Mouse (Mus musculus): ENCODE measurements around the gene Galnt6.

The Galnt6 gene

GRCm38 (mm10) chr15:100754041-100754440 is 24.9 kb upstream of the Galnt6 start:
- DNase-seq (ENCODE audit: low spot score), result no peak

GRCm38 (mm10) chr15:100753045-100753444 is 23.9 kb upstream of the Galnt6 start:
- no peak for DNase-seq (ENCODE audit: low spot score)

- no peak for DNase-seq (ENCODE audit: low spot score)
Measured at GRCm38 (mm10) chr15:100752439-100752838, 23.3 kb upstream of the Galnt6 start.

- DNase-seq (ENCODE audit: low spot score), result no peak
Measured at GRCm38 (mm10) chr15:100749751-100750538, 20.8 kb upstream of the Galnt6 start.

- no peak for DNase-seq (ENCODE audit: low spot score)
Measured at GRCm38 (mm10) chr15:100748584-100748983, 19.4 kb upstream of the Galnt6 start.

- DNase-seq (ENCODE audit: low spot score), result no peak
Measured at GRCm38 (mm10) chr15:100747121-100747963, 18.2 kb upstream of the Galnt6 start.

GRCm38 (mm10) chr15:100746478-100747120 is 17.4 kb upstream of the Galnt6 start:
- no peak for DNase-seq (ENCODE audit: low spot score)

GRCm38 (mm10) chr15:100743238-100743637 is 14.1 kb upstream of the Galnt6 start:
- no peak for DNase-seq (ENCODE audit: low spot score)

GRCm38 (mm10) chr15:100739442-100739841 is 10.3 kb upstream of the Galnt6 start:
- no peak for DNase-seq (ENCODE audit: low spot score)

GRCm38 (mm10) chr15:100738351-100738781 is 9.2 kb upstream of the Galnt6 start:
- DNase-seq (ENCODE audit: low spot score), result no peak

- DNase-seq (ENCODE audit: low spot score), result no peak
Measured at GRCm38 (mm10) chr15:100737667-100738066, 8.5 kb upstream of the Galnt6 start.

GRCm38 (mm10) chr15:100735953-100736300 is 6.8 kb upstream of the Galnt6 start:
- DNase-seq (ENCODE audit: low spot score), result no peak

- DNase-seq (ENCODE audit: low spot score), result peak; percentile 21
Measured at GRCm38 (mm10) chr15:100735095-100735952, 6.1 kb upstream of the Galnt6 start.

GRCm38 (mm10) chr15:100732580-100732979 is 3.4 kb upstream of the Galnt6 start:
- DNase-seq (ENCODE audit: low spot score), result no peak

GRCm38 (mm10) chr15:100731081-100731480 is 1.9 kb upstream of the Galnt6 start:
- no peak for DNase-seq (ENCODE audit: low spot score)

- no peak for DNase-seq (ENCODE audit: low spot score)
Measured at GRCm38 (mm10) chr15:100728586-100728985, 590 bp downstream of the Galnt6 start.

GRCm38 (mm10) chr15:100727834-100728233 is 1.3 kb downstream of the Galnt6 start:
- no peak for DNase-seq (ENCODE audit: low spot score)

GRCm38 (mm10) chr15:100726721-100727120 is 2.5 kb downstream of the Galnt6 start:
- DNase-seq (ENCODE audit: low spot score), result no peak

GRCm38 (mm10) chr15:100723505-100723904 is 5.7 kb downstream of the Galnt6 start:
- no peak for DNase-seq (ENCODE audit: low spot score)

GRCm38 (mm10) chr15:100722564-100722963 is 6.6 kb downstream of the Galnt6 start:
- DNase-seq (ENCODE audit: low spot score), result no peak

GRCm38 (mm10) chr15:100722026-100722425 is 7.2 kb downstream of the Galnt6 start:
- DNase-seq (ENCODE audit: low spot score), result no peak

GRCm38 (mm10) chr15:100721445-100721844 is 7.7 kb downstream of the Galnt6 start:
- no peak for DNase-seq (ENCODE audit: low spot score)

Data from adipocyte (in vitro differentiated cells).